Mouse (Mus musculus): ENCODE results near the gene Mybl2. TPM values are rescaled to one million over a fixed set of nuclear protein-coding genes. Genes with fewer than 3 reads are reported as not detected.

Gene Mybl2
- polyA plus RNA-seq, 1 experiment: 5.6 TPM

DNA sequence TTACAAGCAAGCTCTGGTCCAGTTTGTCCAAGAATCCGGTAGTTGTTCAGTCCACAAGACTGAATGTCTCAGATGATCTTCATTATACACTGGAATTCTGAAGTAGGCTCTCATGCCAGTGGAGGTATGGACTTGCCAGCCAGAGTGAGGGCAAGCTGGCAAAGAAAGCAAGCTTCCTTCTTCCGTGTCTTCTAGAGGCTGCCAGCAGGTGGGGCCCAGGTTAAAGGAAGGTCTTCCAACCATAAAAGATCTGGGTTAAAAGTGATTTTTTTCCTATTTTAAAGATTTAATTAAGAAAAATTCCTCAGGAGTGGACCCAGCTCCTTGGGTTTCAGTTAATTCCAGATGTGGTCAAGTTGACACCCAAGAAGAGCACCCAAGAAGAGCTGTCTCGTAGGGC is 15.7 kb downstream of the Mybl2 start:
- H3ac ChIP-seq (ENCODE audit: control insufficient read depth, insufficient read length): no peak overlapping the region
- no peak overlapping the region for H3K4me2 ChIP-seq (ENCODE audit: low read depth)
- TF ChIP-seq CEBPB (IDR thresholded peaks at IDR 0.05; ENCODE audit: insufficient read depth, poor library complexity, severe bottlenecking) (no peak), TCF3 (IDR thresholded peaks at IDR 0.05; ENCODE audit: insufficient read length, low read depth) (no peak), SRF (IDR thresholded peaks at IDR 0.05; ENCODE audit: control insufficient read depth, insufficient read length, low read depth) (no peak), E2F4 (IDR thresholded peaks at IDR 0.05; ENCODE audit: insufficient read depth) (no peak), POLR2AphosphoS2 (IDR thresholded peaks at IDR 0.05; ENCODE audit: insufficient read length, low read depth) (no peak), MYOG (IDR thresholded peaks at IDR 0.05; ENCODE audit: control insufficient read depth in 1 of 3, insufficient read depth in 1 of 3, insufficient read length in 2 of 3, low read depth in 2 of 3) (no peak), USF1 (IDR thresholded peaks at IDR 0.05; ENCODE audit: low read depth) (no peak), MYOD1 (IDR thresholded peaks at IDR 0.05; ENCODE audit: control insufficient read depth in 1 of 3, insufficient read length in 2 of 3, low read depth in 2 of 3) (no peak), REST (IDR thresholded peaks at IDR 0.05; ENCODE audit: insufficient read depth, insufficient read length) (no peak), MAX (IDR thresholded peaks at IDR 0.05; ENCODE audit: low read depth) (no peak), TCF12 (IDR thresholded peaks at IDR 0.05; ENCODE audit: insufficient read depth, poor library complexity, severe bottlenecking) (no peak), POLR2A (IDR thresholded peaks at IDR 0.05; ENCODE audit: insufficient read length, low read depth) (no peak)
- H3K79me2 ChIP-seq (ENCODE audit: control insufficient read depth, insufficient read depth): no peaks in the 10 kb centered on the region
- no peaks in the 10 kb centered on the region for H3K27me3 ChIP-seq (ENCODE audit: control insufficient read depth, insufficient read depth, insufficient read length)
- peaks cover 4% of the 10 kb centered on the region for H3K36me3 ChIP-seq (ENCODE audit: control insufficient read depth, insufficient read depth)
- no peak overlapping the region for H3K4me3 ChIP-seq

DNA sequence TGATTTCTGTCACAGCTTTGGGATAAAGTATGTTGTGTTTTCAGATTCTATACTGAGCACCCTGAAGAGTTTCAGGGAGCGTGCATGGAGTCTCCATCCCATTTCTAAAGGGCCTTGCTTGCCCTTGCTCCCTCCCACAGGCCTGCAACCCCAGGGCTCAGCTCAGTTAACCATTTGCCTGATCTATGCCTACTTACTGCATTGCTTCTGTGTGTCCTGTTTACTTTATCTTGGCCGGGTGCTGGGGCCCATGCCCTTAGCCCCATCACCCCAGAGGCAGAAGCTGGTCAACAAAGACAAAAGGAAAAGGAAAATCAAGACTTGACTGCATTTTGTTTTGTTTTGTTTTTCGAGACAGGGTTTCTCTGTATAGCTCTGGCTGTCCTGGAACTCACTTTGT is 17.1 kb downstream of the Mybl2 start:
- no peak overlapping the region for H3ac ChIP-seq (ENCODE audit: control insufficient read depth, insufficient read length)
- H3K79me2 ChIP-seq (ENCODE audit: control insufficient read depth, insufficient read depth): no peaks in the 10 kb centered on the region
- no peaks in the 10 kb centered on the region for H3K27me3 ChIP-seq (ENCODE audit: control insufficient read depth, insufficient read depth, insufficient read length)
- no peak for TF ChIP-seq USF1 (IDR thresholded peaks at IDR 0.05; ENCODE audit: low read depth)
- no peak for TF ChIP-seq POLR2AphosphoS2 (IDR thresholded peaks at IDR 0.05; ENCODE audit: insufficient read length, low read depth)
- no peak for TF ChIP-seq CEBPB (IDR thresholded peaks at IDR 0.05; ENCODE audit: insufficient read depth, poor library complexity, severe bottlenecking)
- TF ChIP-seq TCF12 (IDR thresholded peaks at IDR 0.05; ENCODE audit: insufficient read depth, poor library complexity, severe bottlenecking): no peak
- TF ChIP-seq E2F4 (IDR thresholded peaks at IDR 0.05; ENCODE audit: insufficient read depth): no peak
- no peak for TF ChIP-seq MYOG (IDR thresholded peaks at IDR 0.05; ENCODE audit: control insufficient read depth in 1 of 3, insufficient read depth in 1 of 3, insufficient read length in 2 of 3, low read depth in 2 of 3)
- TF ChIP-seq TCF3 (IDR thresholded peaks at IDR 0.05; ENCODE audit: insufficient read length, low read depth): no peak
- TF ChIP-seq MYOD1 (IDR thresholded peaks at IDR 0.05; ENCODE audit: control insufficient read depth in 1 of 3, insufficient read length in 2 of 3, low read depth in 2 of 3): no peak
- no peak for TF ChIP-seq SRF (IDR thresholded peaks at IDR 0.05; ENCODE audit: control insufficient read depth, insufficient read length, low read depth)
- no peak for TF ChIP-seq MAX (IDR thresholded peaks at IDR 0.05; ENCODE audit: low read depth)
- TF ChIP-seq POLR2A (IDR thresholded peaks at IDR 0.05; ENCODE audit: insufficient read length, low read depth): no peak
- TF ChIP-seq REST (IDR thresholded peaks at IDR 0.05; ENCODE audit: insufficient read depth, insufficient read length): no peak
- no peak overlapping the region for H3K4me2 ChIP-seq (ENCODE audit: low read depth)
- H3K36me3 ChIP-seq (ENCODE audit: control insufficient read depth, insufficient read depth): peaks cover 4% of the 10 kb centered on the region
- H3K4me3 ChIP-seq: no peak overlapping the region

DNA sequence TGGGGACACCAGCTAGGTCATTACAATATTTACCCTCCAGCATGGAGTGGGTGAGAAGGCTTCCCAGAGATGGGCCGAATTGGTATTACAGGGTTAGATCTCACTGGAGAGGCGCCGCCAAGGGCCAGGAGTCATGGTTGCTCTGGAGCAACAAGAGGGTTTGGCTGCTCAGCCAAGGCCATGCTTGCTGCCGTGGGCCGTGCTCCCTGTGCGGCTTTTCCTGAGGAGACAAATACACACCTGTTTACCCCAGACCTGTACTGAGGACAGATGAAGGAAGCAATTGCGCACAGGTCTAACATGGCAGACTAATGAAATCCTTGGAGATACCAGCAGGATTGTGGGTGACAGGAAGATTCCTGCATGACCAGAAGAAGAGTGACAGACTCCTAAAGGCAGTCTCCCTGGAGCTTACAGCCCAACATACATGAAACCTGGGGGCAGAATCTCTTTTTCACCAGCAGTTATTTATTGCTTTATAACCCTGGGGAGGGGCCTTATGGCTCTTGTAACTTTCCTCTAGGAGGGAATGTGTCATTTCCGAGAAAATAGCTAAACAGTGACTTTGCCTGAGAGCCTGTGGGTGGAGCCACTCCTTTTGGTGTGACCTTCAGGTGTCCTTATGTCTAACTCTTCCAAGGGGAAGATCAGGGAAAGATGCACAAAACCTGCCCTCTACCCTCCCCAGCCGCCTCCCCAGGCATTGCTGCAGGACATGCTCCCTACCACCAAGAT is 18.7 kb downstream of the Mybl2 start:
- Histone ChIP-seq H3K27me3 (ENCODE audit: control insufficient read depth, insufficient read depth, insufficient read length) (no peaks in the 10 kb centered on the region), H3ac (ENCODE audit: control insufficient read depth, insufficient read length) (no peak overlapping the region), H3K4me3 (no peak overlapping the region), H3K36me3 (ENCODE audit: control insufficient read depth, insufficient read depth) (peaks cover 4% of the 10 kb centered on the region), H3K4me2 (ENCODE audit: low read depth) (no peak overlapping the region), H3K79me2 (ENCODE audit: control insufficient read depth, insufficient read depth) (no peaks in the 10 kb centered on the region)
- TF ChIP-seq MYOG (IDR thresholded peaks at IDR 0.05; ENCODE audit: control insufficient read depth in 1 of 3, insufficient read depth in 1 of 3, insufficient read length in 2 of 3, low read depth in 2 of 3): no peak
- no peak for TF ChIP-seq TCF12 (IDR thresholded peaks at IDR 0.05; ENCODE audit: insufficient read depth, poor library complexity, severe bottlenecking)
- no peak for TF ChIP-seq MYOD1 (IDR thresholded peaks at IDR 0.05; ENCODE audit: control insufficient read depth in 1 of 3, insufficient read length in 2 of 3, low read depth in 2 of 3)
- no peak for TF ChIP-seq MAX (IDR thresholded peaks at IDR 0.05; ENCODE audit: low read depth)
- no peak for TF ChIP-seq CEBPB (IDR thresholded peaks at IDR 0.05; ENCODE audit: insufficient read depth, poor library complexity, severe bottlenecking)
- TF ChIP-seq TCF3 (IDR thresholded peaks at IDR 0.05; ENCODE audit: insufficient read length, low read depth): no peak
- no peak for TF ChIP-seq REST (IDR thresholded peaks at IDR 0.05; ENCODE audit: insufficient read depth, insufficient read length)
- TF ChIP-seq E2F4 (IDR thresholded peaks at IDR 0.05; ENCODE audit: insufficient read depth): no peak
- no peak for TF ChIP-seq USF1 (IDR thresholded peaks at IDR 0.05; ENCODE audit: low read depth)
- no peak for TF ChIP-seq POLR2A (IDR thresholded peaks at IDR 0.05; ENCODE audit: insufficient read length, low read depth)
- no peak for TF ChIP-seq POLR2AphosphoS2 (IDR thresholded peaks at IDR 0.05; ENCODE audit: insufficient read length, low read depth)
- TF ChIP-seq SRF (IDR thresholded peaks at IDR 0.05; ENCODE audit: control insufficient read depth, insufficient read length, low read depth): no peak

DNA sequence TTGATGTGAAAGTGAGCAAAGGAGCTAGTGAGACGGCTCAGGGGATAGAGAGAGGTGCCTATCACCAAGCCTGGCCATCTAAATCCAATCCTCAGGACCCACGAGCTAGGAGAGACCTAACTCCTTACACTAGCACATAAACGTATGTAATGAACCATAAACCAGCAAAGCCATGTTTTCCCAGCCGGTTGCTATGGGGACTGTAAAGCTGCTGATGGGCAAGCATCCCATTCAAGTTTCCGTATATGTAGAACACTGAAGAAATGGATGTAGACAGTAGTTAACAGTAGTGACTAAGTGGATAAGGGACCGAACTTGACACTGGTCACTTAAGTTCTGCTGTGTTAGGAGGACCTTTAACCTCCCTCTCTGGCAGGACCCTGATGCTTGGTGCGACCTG is 19.5 kb downstream of the Mybl2 start:
- H3ac ChIP-seq (ENCODE audit: control insufficient read depth, insufficient read length): no peak overlapping the region
- H3K79me2 ChIP-seq (ENCODE audit: control insufficient read depth, insufficient read depth): no peaks in the 10 kb centered on the region
- no peaks in the 10 kb centered on the region for H3K27me3 ChIP-seq (ENCODE audit: control insufficient read depth, insufficient read depth, insufficient read length)
- no peak overlapping the region for H3K4me3 ChIP-seq
- TF ChIP-seq MYOG (IDR thresholded peaks at IDR 0.05; ENCODE audit: control insufficient read depth in 1 of 3, insufficient read depth in 1 of 3, insufficient read length in 2 of 3, low read depth in 2 of 3) (no peak), CEBPB (IDR thresholded peaks at IDR 0.05; ENCODE audit: insufficient read depth, poor library complexity, severe bottlenecking) (no peak), MYOD1 (IDR thresholded peaks at IDR 0.05; ENCODE audit: control insufficient read depth in 1 of 3, insufficient read length in 2 of 3, low read depth in 2 of 3) (no peak), POLR2AphosphoS2 (IDR thresholded peaks at IDR 0.05; ENCODE audit: insufficient read length, low read depth) (no peak), TCF3 (IDR thresholded peaks at IDR 0.05; ENCODE audit: insufficient read length, low read depth) (no peak), REST (IDR thresholded peaks at IDR 0.05; ENCODE audit: insufficient read depth, insufficient read length) (no peak), POLR2A (IDR thresholded peaks at IDR 0.05; ENCODE audit: insufficient read length, low read depth) (no peak), TCF12 (IDR thresholded peaks at IDR 0.05; ENCODE audit: insufficient read depth, poor library complexity, severe bottlenecking) (no peak), E2F4 (IDR thresholded peaks at IDR 0.05; ENCODE audit: insufficient read depth) (no peak), USF1 (IDR thresholded peaks at IDR 0.05; ENCODE audit: low read depth) (no peak), MAX (IDR thresholded peaks at IDR 0.05; ENCODE audit: low read depth) (no peak), SRF (IDR thresholded peaks at IDR 0.05; ENCODE audit: control insufficient read depth, insufficient read length, low read depth) (no peak)
- no peak overlapping the region for H3K4me2 ChIP-seq (ENCODE audit: low read depth)
- H3K36me3 ChIP-seq (ENCODE audit: control insufficient read depth, insufficient read depth): peaks cover 4% of the 10 kb centered on the region

Data from myocyte (in vitro differentiated cells).